Mouse (Mus musculus): ENCODE measurements around the gene Usp53. TPM values are rescaled to one million over a fixed set of nuclear protein-coding genes. Genes with fewer than 3 reads are reported as not detected.

Gene Usp53
- polyA plus RNA-seq, 1 experiment = 5.4 TPM

Other genes with a start within 250 kb of the Usp53 start
- not detected in 2 replicates for gene Fabp2, start 89.4 kb downstream of the Usp53 start, polyA plus RNA-seq (2012; ENCODE audit: insufficient read depth, insufficient read length, missing spikeins)
- gene Gm10959, start 65.2 kb downstream of the Usp53 start, polyA plus RNA-seq (2012; ENCODE audit: insufficient read depth, insufficient read length, missing spikeins) = not detected in 2 replicates
- 85.1 and 99.1 TPM in 2 replicates for gene 1810037I17Rik, start 60.3 kb downstream of the Usp53 start, polyA plus RNA-seq (2012; ENCODE audit: insufficient read depth, insufficient read length, missing spikeins)
- gene Myoz2, start 50.5 kb upstream of the Usp53 start, polyA plus RNA-seq (2012; ENCODE audit: insufficient read depth, insufficient read length, missing spikeins) = 5.9 and 7.5 TPM in 2 replicates

Measured in brown adipose tissue, adult 24 weeks (tissue).